Mouse (Mus musculus) limb, embryonic 10.5 days (tissue): ENCODE measurements around the gene Oas1f. TPM values are rescaled to one million over a fixed set of nuclear protein-coding genes. Genes with fewer than 3 reads are reported as not detected.
A peak's percentile ranks its signal among the peaks of the same experiment; 100 is the strongest.
"Not testable (repeated sequence)": the region's sequence is repeated elsewhere in the genome, so short reads cannot be mapped to it uniquely, and the experiment has no call there.

Experiments
- DNase-seq: peaks from one replicate; pipeline ENCODE4 v3.0.0-alpha.2; 2017; ENCODE audit warnings: low spot score
- H3K27ac ChIP-seq: fragments of 300-500 bp; sonication (generic); 2 replicates; pipeline ENCODE4 v1.5.1; 2016; ENCODE audit warnings: mild to moderate bottlenecking
- H3K27me3 ChIP-seq: fragments of 300-500 bp; sonication (generic); 2 replicates; pipeline ENCODE4 v1.6.1; 2016; ENCODE audit warnings: low read depth, mild to moderate bottlenecking; ENCODE audit not compliant: poor library complexity, severe bottlenecking
- H3K36me3 ChIP-seq: fragments of 300-500 bp; sonication (generic); 2 replicates; pipeline ENCODE4 v1.6.1; 2016; ENCODE audit warnings: mild to moderate bottlenecking, moderate library complexity
- H3K4me1 ChIP-seq: fragments of 300-500 bp; sonication (generic); 2 replicates; pipeline ENCODE4 v1.6.1; 2016
- H3K4me3 ChIP-seq: fragments of 300-500 bp; sonication (generic); 2 replicates; pipeline ENCODE4 v1.5.1; 2016; ENCODE audit warnings: mild to moderate bottlenecking, moderate library complexity
- H3K9me3 ChIP-seq: fragments of 300-500 bp; sonication (generic); replicated peaks from 2 replicates; pipeline ENCODE4 v1.6.1; 2016; ENCODE audit warnings: mild to moderate bottlenecking
- WGBS: fragments of 180-500 bp; shearing (Covaris S2); methylation state at CpG from one replicate; pipeline ENCODE4 v1.1.7; 2016; 5-methylcytosine and 5-hydroxymethylcytosine counted together
- polyA plus RNA-seq: library from polyadenylated mRNA; unstranded; fragments of >200 nt; fragmentation: Nextera tagmentation; extraction: Ambion mirVana; gene quantifications from 2 replicates; pipeline ENCODE4 v1.2.1, GENCODE M21; 2016

Gene Oas1f
- polyA plus RNA-seq, 1 experiment from 2014 or later: not detected

DNA sequence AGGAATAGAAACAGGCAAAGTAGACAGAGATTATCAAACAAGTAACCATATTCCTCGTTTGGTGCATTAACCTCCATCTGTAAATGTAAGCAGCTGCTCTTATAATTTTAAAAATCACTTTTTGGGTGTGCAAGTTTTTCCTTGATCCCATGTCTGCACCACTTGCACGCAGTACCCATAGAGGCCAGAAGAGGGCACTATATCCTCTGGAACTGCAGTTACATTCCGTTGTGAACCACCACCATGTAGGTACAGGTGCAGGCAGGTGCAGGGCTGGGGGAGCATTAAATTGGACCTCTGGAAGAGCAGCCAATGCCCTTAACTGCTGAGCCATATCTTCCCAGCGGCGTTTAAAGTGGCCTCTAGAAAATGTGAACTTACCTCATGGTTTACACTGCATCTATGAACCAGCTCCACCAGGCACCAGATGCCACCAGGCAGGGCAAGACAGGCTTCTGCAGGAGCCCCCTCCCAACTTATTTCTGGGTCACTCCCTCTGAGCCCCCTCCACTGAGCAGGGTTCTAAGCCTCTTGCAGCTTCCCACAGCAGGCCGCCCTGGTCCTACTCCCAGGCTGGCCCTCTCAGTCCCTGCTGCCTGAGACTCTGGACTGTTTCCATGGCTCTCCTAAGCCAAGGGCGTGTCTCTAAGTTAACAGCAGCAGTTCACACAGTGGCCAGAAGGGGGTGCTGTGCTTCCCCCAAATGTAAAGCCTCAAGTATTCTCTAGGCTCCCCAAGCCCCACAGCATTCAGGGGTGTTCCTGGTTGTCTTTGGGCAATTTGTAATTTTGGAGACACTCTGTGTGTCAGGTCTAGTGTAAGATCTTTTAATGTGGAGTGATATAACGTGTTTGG is 10.2 kb upstream of the Oas1f start:
- peaks cover 15% of the 10 kb centered on the region; the same call in 1 of the 2 replicates for H3K27me3 ChIP-seq
- WGBS: 9% methylated on average over 8 of the region's 8 CpGs
- no peak overlapping the region for H3K27ac ChIP-seq
- no peaks in the 10 kb centered on the region for H3K36me3 ChIP-seq
- H3K9me3 ChIP-seq: no peaks in the 10 kb centered on the region
- peak; percentile 58 for DNase-seq
- no peaks in the 10 kb centered on the region for H3K4me1 ChIP-seq
- no peak overlapping the region for H3K4me3 ChIP-seq

DNA sequence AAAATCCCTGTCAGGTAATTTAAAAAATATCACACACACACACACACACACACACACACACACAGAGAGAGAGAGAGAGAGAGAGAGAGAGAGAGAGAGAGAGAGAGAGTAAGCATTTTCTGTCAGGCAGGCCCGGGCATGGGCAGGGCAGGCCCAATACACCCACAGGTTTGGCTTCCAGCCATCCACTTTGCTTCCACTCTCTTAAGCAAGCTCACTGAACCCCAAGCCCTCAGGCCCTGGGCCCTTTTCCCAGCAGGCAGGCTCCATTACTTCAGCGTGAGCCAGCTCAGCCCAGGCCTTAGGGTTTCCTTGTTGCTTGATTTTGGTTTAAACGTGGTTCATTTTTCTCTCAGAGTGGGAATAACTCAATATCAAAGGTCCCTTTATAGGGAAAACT is 2.5 kb upstream of the Oas1f start:
- H3K4me1 ChIP-seq: no peaks in the 10 kb centered on the region
- H3K27me3 ChIP-seq: no peaks in the 10 kb centered on the region
- DNase-seq: no peak
- H3K9me3 ChIP-seq: no peaks in the 10 kb centered on the region
- H3K27ac ChIP-seq: no peak overlapping the region
- no peaks in the 10 kb centered on the region for H3K36me3 ChIP-seq
- WGBS: 83% methylated on average over 3 of the region's 3 CpGs
- H3K4me3 ChIP-seq: no peak overlapping the region

DNA sequence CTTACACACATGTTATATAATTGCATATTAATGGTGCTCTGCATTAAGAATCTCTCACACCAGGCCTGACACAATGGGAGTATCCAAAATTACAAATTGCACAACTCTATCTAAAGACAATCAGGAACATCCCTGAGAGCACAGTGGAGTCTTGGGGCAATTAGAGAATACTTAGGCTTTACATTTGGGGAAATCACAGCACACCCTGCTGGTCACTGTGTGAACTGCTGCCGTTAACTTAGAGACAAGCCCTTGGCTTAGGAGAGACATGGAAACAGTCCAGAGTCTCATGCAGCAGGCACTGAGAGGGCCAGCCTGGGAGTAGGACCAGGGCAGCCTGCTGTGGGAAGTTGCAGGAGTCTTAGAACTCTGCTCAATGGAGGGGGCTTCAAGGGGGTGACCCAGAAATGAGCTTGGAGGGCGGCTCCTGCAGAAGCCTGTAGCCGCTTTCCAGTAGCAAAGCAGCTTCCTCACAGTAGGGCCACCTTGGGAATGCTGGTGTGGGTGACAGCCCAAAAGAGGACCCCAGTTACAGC is 2.5 kb downstream of the Oas1f start:
- no peaks in the 10 kb centered on the region for H3K4me1 ChIP-seq
- H3K36me3 ChIP-seq: no peaks in the 10 kb centered on the region
- no peak overlapping the region for H3K4me3 ChIP-seq
- 0 out of 2 replicates have a peak, but pooled peaks cover 1% of the 10 kb centered on the region for H3K9me3 ChIP-seq
- DNase-seq: peak; percentile 40
- H3K27ac ChIP-seq: no peak overlapping the region
- WGBS: 65% methylated on average over 3 of the region's 3 CpGs
- H3K27me3 ChIP-seq: no peaks in the 10 kb centered on the region

DNA sequence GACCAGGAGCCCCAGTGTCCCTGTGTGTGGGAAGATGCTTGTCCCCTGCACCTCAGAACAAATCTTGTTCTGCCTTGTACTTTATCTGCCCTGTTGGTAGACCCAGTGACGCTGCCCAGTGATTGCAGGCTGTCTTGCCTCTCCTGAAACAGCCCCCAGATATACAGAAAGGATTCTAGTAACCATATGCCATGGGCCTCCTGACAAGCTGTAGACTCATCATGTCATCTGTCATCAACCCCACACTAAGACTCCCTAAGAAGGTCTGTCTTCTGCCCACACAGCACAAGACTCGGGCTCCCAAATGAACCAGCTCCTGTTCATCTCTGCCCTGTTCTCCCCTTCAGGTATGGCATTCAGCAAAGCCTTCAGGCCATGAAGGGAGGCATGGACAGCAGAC is 12.1 kb downstream of the Oas1f start:
- DNase-seq: no peak
- Histone ChIP-seq H3K36me3 (no peaks in the 10 kb centered on the region), H3K4me1 (no peaks in the 10 kb centered on the region), H3K9me3 (0 out of 2 replicates have a peak, but pooled peaks cover under 1% of the 10 kb centered on the region), H3K4me3 (no peak overlapping the region), H3K27ac (no peak overlapping the region), H3K27me3 (no peaks in the 10 kb centered on the region)
- WGBS: 81% methylated on average over 2 of the region's 2 CpGs

DNA sequence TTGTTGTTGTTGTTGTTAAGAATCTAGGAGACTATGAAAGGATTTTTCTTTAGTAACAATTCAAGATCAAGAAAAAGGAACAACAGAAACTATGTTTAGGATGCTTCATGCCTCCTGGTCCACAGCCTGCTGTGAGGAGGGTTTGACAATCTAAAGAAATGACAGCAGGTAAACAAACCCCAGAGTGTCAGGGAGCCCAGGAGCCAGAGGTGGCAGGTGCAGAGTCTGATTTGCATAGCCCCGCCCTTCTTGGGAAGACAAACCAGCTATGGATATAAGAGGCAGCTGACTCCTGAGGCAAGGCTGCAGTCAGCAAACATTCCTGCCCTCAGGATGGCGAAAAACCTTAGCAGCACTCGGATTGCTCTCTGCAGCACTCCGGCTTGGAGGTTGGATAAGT is 14.0 kb downstream of the Oas1f start, which contains the start of gene Oas1h:
Gene Oas1h, plus strand, starts transcription at position 301 of the 400 bp plus-strand sequence.
- 49% methylated on average over 4 of the region's 4 CpGs for WGBS
- H3K27ac ChIP-seq: no peak within 1 kb of the TSS
- no peaks in the 10 kb centered on the region for H3K4me1 ChIP-seq
- H3K27me3 ChIP-seq: no peaks in the 10 kb centered on the region
- H3K9me3 ChIP-seq: no peaks in the 10 kb centered on the region
- H3K4me3 ChIP-seq: no peak within 1 kb of the TSS
- no peaks in the 10 kb centered on the region for H3K36me3 ChIP-seq
- DNase-seq: no peak

DNA sequence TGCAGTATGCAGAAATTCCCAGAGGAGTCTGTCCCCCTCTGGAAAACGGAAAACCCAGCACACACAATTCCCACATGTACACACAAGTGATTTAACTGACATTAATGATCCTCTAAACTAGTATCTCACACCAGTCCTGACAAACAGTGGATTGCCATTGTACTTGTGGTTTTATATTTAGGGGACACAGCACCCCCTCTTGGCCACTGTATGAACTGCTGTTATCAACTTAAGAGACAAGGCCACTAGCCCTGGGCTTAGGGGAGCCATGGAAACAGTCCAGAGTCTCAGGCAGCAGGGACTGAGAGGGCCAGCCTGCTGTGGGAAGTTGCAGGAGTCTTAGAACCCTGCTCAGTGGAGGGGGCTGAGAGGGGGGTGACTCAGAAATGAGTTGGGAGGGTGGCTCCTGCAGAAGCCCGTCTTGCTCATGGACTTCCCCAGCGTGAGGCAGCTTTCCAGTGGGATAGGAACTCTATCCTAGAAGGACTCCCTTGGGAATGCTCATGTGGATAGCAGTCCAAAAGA is 18.2 kb downstream of the Oas1f start:
- no peak overlapping the region for H3K27ac ChIP-seq
- no peaks in the 10 kb centered on the region for H3K9me3 ChIP-seq
- no peak overlapping the region for H3K4me3 ChIP-seq
- H3K4me1 ChIP-seq: no peaks in the 10 kb centered on the region
- no peaks in the 10 kb centered on the region for H3K36me3 ChIP-seq
- H3K27me3 ChIP-seq: no peaks in the 10 kb centered on the region
- DNase-seq: no peak
- 73% methylated on average over 3 of the region's 3 CpGs for WGBS

DNA sequence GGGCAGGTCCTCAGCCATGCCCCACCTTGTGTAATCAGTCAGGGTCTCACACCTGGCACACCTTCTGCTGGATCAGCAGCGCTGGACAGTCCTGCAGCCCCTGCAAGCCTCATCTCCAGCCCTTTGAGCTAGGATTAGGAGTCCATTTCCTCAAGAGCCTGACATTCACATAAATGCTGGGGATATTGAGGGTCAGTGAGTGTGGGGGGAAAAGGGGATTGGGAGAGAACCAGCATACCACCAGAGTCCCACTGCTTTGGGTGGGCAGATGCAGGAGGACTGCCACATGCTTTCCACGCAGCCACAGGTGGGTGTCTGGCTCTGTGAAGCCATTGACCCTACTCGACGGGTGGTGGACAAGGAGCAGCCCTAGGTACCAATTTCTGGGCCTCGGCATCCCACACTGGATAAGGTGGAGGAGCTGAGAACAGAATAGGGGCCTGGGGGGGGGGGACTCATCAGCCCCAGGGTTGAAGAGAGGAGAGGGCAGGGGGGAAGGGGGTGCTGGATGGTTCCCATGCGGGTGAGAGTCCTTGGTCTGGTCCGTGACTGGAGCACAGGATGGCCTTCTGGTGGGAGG is 22.4 kb downstream of the Oas1f start:
- H3K9me3 ChIP-seq: no peaks in the 10 kb centered on the region
- no peaks in the 10 kb centered on the region for H3K4me1 ChIP-seq
- no peak overlapping the region for H3K4me3 ChIP-seq
- no peak for DNase-seq
- no peaks in the 10 kb centered on the region for H3K27me3 ChIP-seq
- 91% methylated on average over 7 of the region's 7 CpGs for WGBS
- no peaks in the 10 kb centered on the region for H3K36me3 ChIP-seq
- H3K27ac ChIP-seq: no peak overlapping the region

DNA sequence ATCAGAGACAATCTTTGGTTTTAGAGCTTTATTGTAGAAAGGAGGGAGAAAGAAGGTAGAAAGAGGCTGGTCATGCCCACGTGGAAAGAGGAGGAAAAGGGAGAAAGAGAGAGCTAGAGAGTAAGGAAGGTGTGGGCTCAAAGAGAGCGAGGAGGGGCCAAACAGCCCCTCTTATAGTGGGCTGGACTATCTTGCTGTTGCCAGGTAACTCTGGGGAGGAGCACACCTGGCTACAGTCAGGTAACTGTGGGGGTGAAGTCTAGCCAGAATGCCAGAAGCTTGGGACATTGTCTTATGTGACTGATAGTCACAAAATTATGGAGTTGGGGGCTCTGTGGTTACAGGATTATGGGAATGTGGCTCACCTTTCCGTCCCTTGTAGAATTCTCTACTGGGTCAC is 22.9 kb downstream of the Oas1f start:
- no peaks in the 10 kb centered on the region for H3K9me3 ChIP-seq
- H3K27ac ChIP-seq: no peak overlapping the region
- no peaks in the 10 kb centered on the region for H3K36me3 ChIP-seq
- no peak overlapping the region for H3K4me3 ChIP-seq
- no peaks in the 10 kb centered on the region for H3K4me1 ChIP-seq
- no peaks in the 10 kb centered on the region for H3K27me3 ChIP-seq
- DNase-seq: no peak
- WGBS: 75% methylated on average over 3 of the region's 3 CpGs

DNA sequence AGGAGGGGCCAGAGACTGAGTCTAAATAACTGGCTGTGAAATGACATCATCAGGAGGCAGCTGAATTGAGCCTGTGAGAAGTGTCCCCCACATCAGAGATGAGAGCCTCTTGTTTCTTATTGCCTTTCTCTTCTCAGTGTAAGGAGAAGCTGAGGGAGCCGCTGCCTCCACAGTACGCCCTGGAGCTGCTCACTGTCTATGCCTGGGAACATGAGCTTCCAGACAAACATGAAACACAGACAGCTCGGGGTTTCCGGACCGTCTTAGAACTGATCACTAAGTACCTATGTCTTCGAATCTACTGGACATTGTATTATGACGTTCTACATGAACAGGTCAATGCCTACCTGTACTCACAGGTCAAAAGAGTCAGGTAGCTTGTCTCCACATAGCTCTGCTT is 23.6 kb downstream of the Oas1f start:
- 86% methylated on average over 7 of the region's 7 CpGs for WGBS
- H3K27ac ChIP-seq: no peak overlapping the region

DNA sequence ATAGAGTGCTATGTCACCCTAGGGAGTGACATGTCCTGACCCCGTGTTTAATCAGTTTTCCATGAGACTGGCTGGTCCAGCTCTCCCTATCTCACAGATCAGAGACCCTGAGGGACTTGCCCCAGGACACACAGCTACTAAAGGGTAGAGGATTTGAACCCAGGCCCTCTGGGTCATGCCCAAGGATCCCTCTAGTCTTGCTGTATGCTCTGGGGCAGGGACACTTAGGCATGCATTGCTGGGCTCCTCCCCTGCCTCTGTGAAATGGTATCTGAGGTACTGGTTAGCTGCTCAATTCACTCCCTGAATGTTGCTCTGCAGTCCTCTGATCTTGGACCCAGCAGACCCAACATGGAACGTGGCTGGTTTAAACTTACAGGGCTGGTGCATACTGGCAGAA is 24.3 kb downstream of the Oas1f start:
- Histone ChIP-seq H3K27ac (no peak overlapping the region), H3K36me3 (no peaks in the 10 kb centered on the region), H3K4me1 (no peaks in the 10 kb centered on the region), H3K9me3 (no peaks in the 10 kb centered on the region), H3K27me3 (no peaks in the 10 kb centered on the region), H3K4me3 (no peak overlapping the region)
- DNase-seq: no peak
- whole genome bisulfite sequencing: 68% methylated on average over 2 of the region's 2 CpGs

More for the DNA sequence above, 23.6 kb downstream of the Oas1f start:
- Histone ChIP-seq H3K27me3 (no peaks in the 10 kb centered on the region), H3K4me3 (no peak overlapping the region), H3K4me1 (no peaks in the 10 kb centered on the region), H3K9me3 (no peaks in the 10 kb centered on the region), H3K36me3 (no peaks in the 10 kb centered on the region)
- DNase-seq: no peak

DNA sequence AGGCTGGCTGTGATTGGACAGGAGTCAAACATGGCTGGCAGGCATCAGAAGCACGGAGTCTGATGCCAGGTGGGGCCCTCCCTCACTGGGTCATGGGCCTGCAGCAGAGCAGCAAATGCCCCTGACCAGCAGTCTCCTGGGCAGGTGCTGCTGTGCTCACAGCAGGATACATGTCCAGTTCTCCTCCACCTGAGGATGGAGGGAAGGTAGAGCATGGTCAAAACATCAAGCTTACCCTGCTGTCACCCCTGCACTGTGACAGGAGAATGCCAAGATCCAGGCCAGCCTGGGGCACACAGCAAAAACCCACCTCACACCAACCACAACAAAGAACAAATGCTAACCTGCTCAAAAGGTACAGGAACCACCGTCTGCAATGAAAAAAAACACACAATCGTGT is 29.7 kb downstream of the Oas1f start:
- not testable (repeated sequence) for H3K27me3 ChIP-seq, H3K27ac ChIP-seq, H3K4me3 ChIP-seq, H3K4me1 ChIP-seq, DNase-seq, H3K36me3 ChIP-seq, H3K9me3 ChIP-seq
- 81% methylated on average over 2 of the region's 3 CpGs for WGBS

DNA sequence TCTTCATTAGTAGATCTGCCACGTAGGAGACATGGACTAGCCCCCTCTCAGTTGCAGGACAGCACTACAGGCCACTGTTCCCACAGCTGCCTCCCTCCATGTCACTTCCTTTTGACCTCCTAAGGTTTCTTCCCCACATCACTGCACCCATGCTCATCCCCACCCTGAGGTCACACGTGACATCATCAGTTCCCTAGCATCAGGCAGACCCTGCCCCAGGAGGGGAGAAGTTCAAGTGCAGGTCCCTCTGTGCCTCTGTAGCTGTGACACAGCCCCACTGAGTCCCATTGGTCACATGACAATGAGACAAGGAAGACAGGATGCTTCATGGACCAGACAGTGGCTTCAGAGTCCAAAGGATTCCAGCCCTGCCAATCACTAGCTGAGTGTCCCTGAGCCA is 30.2 kb downstream of the Oas1f start:
- not testable (repeated sequence) for H3K27ac ChIP-seq, H3K9me3 ChIP-seq, H3K4me1 ChIP-seq, DNase-seq, H3K27me3 ChIP-seq, H3K4me3 ChIP-seq, H3K36me3 ChIP-seq
- 84% methylated on average over 2 of the region's 2 CpGs for WGBS

DNA sequence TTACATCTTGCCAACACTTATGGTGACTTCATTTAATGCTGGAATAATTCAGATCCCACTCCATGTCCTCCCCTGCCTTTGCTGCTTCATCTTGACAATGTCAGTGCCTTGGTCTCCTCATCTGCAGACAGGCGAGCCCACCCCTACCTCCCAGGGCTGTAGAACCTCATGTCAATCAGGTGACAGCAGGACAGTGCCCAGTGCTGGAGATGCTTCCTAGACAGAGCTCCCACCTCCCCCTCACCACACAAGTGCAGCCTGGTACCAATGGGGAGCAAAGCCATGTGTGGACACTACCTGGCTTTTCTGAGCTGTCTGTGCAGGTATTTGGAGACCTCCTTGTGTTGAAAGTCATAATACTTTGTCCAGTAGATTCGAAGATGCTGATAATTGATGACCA is 31.6 kb downstream of the Oas1f start:
- not testable (repeated sequence) for DNase-seq

More for the DNA sequence above, 31.6 kb downstream of the Oas1f start:
- not testable (repeated sequence) for H3K4me1 ChIP-seq, H3K9me3 ChIP-seq, H3K27me3 ChIP-seq, H3K36me3 ChIP-seq, H3K4me3 ChIP-seq, H3K27ac ChIP-seq
- 62% methylated on average over 2 of the region's 2 CpGs for WGBS
